8 mouse cellular contexts compared by ENCODE assay signal in genomic region chr5:90661436-90661835, GRCm38 (mm10). TPM values are rescaled to one million over a fixed set of nuclear protein-coding genes. Genes with fewer than 3 reads are reported as not detected.
DNase-seq lines count a peak whose midpoint lies in the region; ATAC-seq and TF ChIP-seq lines count a peak whose summit lies in the region.

No protein-coding gene starts in this region.

- 19% methylated on average over 9 of the region's 9 CpGs for WGBS in heart, embryonic 12.5 days
- 15% methylated on average over 9 of the region's 9 CpGs for WGBS in kidney, embryonic 14.5 days
- 21% methylated on average over 9 of the region's 9 CpGs for WGBS in lung, postnatal 0 days

- H3K27ac ChIP-seq in heart, embryonic 12.5 days (ENCODE audit: poor library complexity, severe bottlenecking) = no peak overlapping the region
- no peak overlapping the region for H3K27ac ChIP-seq in kidney, embryonic 14.5 days (ENCODE audit: low read depth, low read length)
- no peak overlapping the region for H3K27ac ChIP-seq in lung, postnatal 0 days (ENCODE audit: low read length)

- TF ChIP-seq CTCF in lung, postnatal 0 days (IDR thresholded peaks at IDR 0.05) = peak; percentile 86

- no peak overlapping the region for H3K4me3 ChIP-seq in heart, embryonic 12.5 days
- no peak overlapping the region for H3K4me3 ChIP-seq in kidney, embryonic 14.5 days (ENCODE audit: low read length)
- no peak overlapping the region for H3K4me3 ChIP-seq in lung, postnatal 0 days (ENCODE audit: low read depth, low read length)

- H3K4me1 ChIP-seq in heart, embryonic 12.5 days (replicated peaks) = no peaks in the 10 kb centered on the region
- H3K4me1 ChIP-seq in kidney, embryonic 14.5 days (ENCODE audit: control insufficient read depth, insufficient read depth, low read length) = no peaks in the 10 kb centered on the region
- H3K4me1 ChIP-seq in lung, postnatal 0 days (ENCODE audit: insufficient read depth, low read depth, low read length) = no peaks in the 10 kb centered on the region

- H3K36me3 ChIP-seq in heart, embryonic 12.5 days = no peaks in the 10 kb centered on the region
- H3K36me3 ChIP-seq in kidney, embryonic 14.5 days (ENCODE audit: control insufficient read depth, insufficient read depth, low read length) = no peaks in the 10 kb centered on the region
- H3K36me3 ChIP-seq in lung, postnatal 0 days (ENCODE audit: insufficient read depth, low read length) = no peaks in the 10 kb centered on the region

- H3K4me2 ChIP-seq in heart, embryonic 12.5 days = no peak overlapping the region
- H3K4me2 ChIP-seq in kidney, embryonic 14.5 days (replicated peaks; ENCODE audit: low read depth, low read length) = no peak overlapping the region
- H3K4me2 ChIP-seq in lung, postnatal 0 days (replicated peaks; ENCODE audit: low read depth, low read length) = no peak overlapping the region

- H3K9me3 ChIP-seq in heart, embryonic 12.5 days (replicated peaks) = no peaks in the 10 kb centered on the region
- H3K9me3 ChIP-seq in kidney, embryonic 14.5 days (ENCODE audit: control insufficient read depth, low read length) = no peaks in the 10 kb centered on the region
- H3K9me3 ChIP-seq in lung, postnatal 0 days (ENCODE audit: low read length) = no peaks in the 10 kb centered on the region

- no peak for TF ChIP-seq EP300 in lung, postnatal 0 days (IDR thresholded peaks at IDR 0.05)

- DNase-seq in heart, adult 11 months = peak; percentile 89
- peak; percentile 67 for DNase-seq in CD4-positive, CD25-positive, alpha-beta regulatory T cell, adult 2 months (ENCODE audit: low read depth, low spot score)
- DNase-seq in cerebellum, adult 8-10 months = peak; percentile 34
- DNase-seq in lung, postnatal 0 days (ENCODE audit: low spot score) = peak; percentile 75
- peak; percentile 82 for DNase-seq in retina, embryonic 14.5 days (ENCODE audit: low spot score)

- ATAC-seq in heart, embryonic 12.5 days (ENCODE audit: insufficient number of reproducible peaks, low FRiP score) = no peak
- peak; percentile 79 for ATAC-seq in frontal cortex, adult (ENCODE audit: low TSS enrichment)
- peak; percentile 45; the same call in 1 of the 2 replicates for ATAC-seq in kidney, embryonic 14.5 days (ENCODE audit: low FRiP score, low TSS enrichment)
- peak; percentile 52; the same call in 1 of the 2 replicates for ATAC-seq in lung, postnatal 0 days

- peaks cover 9% of the 10 kb centered on the region; the same call in 1 of the 2 replicates for H3K27me3 ChIP-seq in heart, embryonic 12.5 days (replicated peaks)
- no peaks in the 10 kb centered on the region for H3K27me3 ChIP-seq in kidney, embryonic 14.5 days (ENCODE audit: control insufficient read depth, insufficient read depth, low read length)
- H3K27me3 ChIP-seq in lung, postnatal 0 days (replicated peaks; ENCODE audit: insufficient read depth, low read length) = no peaks in the 10 kb centered on the region

- no peak overlapping the region for H3K9ac ChIP-seq in heart, embryonic 12.5 days
- no peak overlapping the region for H3K9ac ChIP-seq in kidney, embryonic 14.5 days (ENCODE audit: low read depth, low read length)
- no peak overlapping the region for H3K9ac ChIP-seq in lung, postnatal 0 days (replicated peaks; ENCODE audit: low read depth)

RNA-seq across cellular contexts. Expression of gene Rassf6, which starts 21.0 kb away (rescaled TPM):
- polyA plus RNA-seq in heart, embryonic 12.5 days (2016; fragmentation: Nextera tagmentation; extraction: Ambion mirVana) = 0.35 and 0.52 TPM in 2 replicates
- polyA plus RNA-seq in kidney, embryonic 14.5 days (2014; fragmentation: Nextera tagmentation; extraction: Ambion mirVana) = 6.0 and 8.3 TPM in 2 replicates
- polyA plus RNA-seq in lung, postnatal 0 days (2015; fragmentation: Nextera tagmentation; extraction: Ambion mirVana) = 6.8 and 8.6 TPM in 2 replicates

Comparison
In these comparisons a context has a peak if more than half of its experiments do, and no peak if none do; other contexts are left out.
1. DNase-seq: peak in every context shown above with its lines; median percentile 89 in heart, adult 11 months; 82 in retina, embryonic 14.5 days; 75 in lung, postnatal 0 days; 67 in CD4-positive, CD25-positive, alpha-beta regulatory T cell, adult 2 months; 34 in cerebellum, adult 8-10 months.